Mouse (Mus musculus) adrenal gland (tissue): ENCODE results near the gene Gm10203.
"Not testable (repeated sequence)": the region's sequence is repeated elsewhere in the genome, so short reads cannot be mapped to it uniquely, and the experiment has no call there.

Experiments used
- intact Hi-C: fragments of 180-260 bp; cut with DNase I; formaldehyde crosslinking; loops from one replicate; pipeline ENCODE4 v1.15.1; 2025

Gene Gm10203

GRCm38 (mm10) chr6:149134391-149135150, 4.6 kb downstream of the Gm10203 start:
- intact Hi-C loops = loop anchor here (10.0 kb wide), 1 partner anchor 180 kb away; no protein-coding TSS in a partner anchor

GRCm38 (mm10) chr6:149135631-149136030, 5.7 kb downstream of the Gm10203 start:
- intact Hi-C loops = loop anchor here (10.0 kb wide), 1 partner anchor 179 kb away; no protein-coding TSS in a partner anchor

- intact Hi-C loops = loop anchor here (10.0 kb wide), 1 partner anchor 177 kb away; no protein-coding TSS in a partner anchor
Measured at GRCm38 (mm10) chr6:149137936-149138335, 8.0 kb downstream of the Gm10203 start.

- intact Hi-C loops = loop anchor here (10.0 kb wide), 1 partner anchor 176 kb away; no protein-coding TSS in a partner anchor
Measured at GRCm38 (mm10) chr6:149139011-149139410, 9.0 kb downstream of the Gm10203 start.

- intact Hi-C loops = loop anchor here (10.0 kb wide), 1 partner anchor 175 kb away; no protein-coding TSS in a partner anchor
Measured at GRCm38 (mm10) chr6:149139471-149139870, 9.5 kb downstream of the Gm10203 start, which contains the start of gene Etfbkmt. TSS of gene Etfbkmt (plus strand) at chr6:149139849.

GRCm38 (mm10) chr6:149141393-149142173, 11.6 kb downstream of the Gm10203 start:
- intact Hi-C loops = no loop called here

GRCm38 (mm10) chr6:149145143-149145542, 15.2 kb downstream of the Gm10203 start:
- intact Hi-C loops = no loop called here

GRCm38 (mm10) chr6:149148436-149149229, 18.7 kb downstream of the Gm10203 start:
- intact Hi-C loops = no loop called here

- intact Hi-C loops = no loop called here
Measured at GRCm38 (mm10) chr6:149152119-149152518, 22.1 kb downstream of the Gm10203 start.

GRCm38 (mm10) chr6:149153473-149154115, 23.6 kb downstream of the Gm10203 start:
- intact Hi-C loops = no loop called here

GRCm38 (mm10) chr6:149154116-149155030, 24.4 kb downstream of the Gm10203 start:
- intact Hi-C loops = no loop called here

- intact Hi-C loops = no loop called here
Measured at GRCm38 (mm10) chr6:149155031-149155841, 25.3 kb downstream of the Gm10203 start.

- intact Hi-C loops = not testable (repeated sequence)
Measured at GRCm38 (mm10) chr6:149167038-149167437, 37.1 kb downstream of the Gm10203 start.

- intact Hi-C loops = no loop called here
Measured at GRCm38 (mm10) chr6:149167672-149168071, 37.7 kb downstream of the Gm10203 start.

- intact Hi-C loops = no loop called here
Measured at GRCm38 (mm10) chr6:149168436-149168835, 38.5 kb downstream of the Gm10203 start.

GRCm38 (mm10) chr6:149169965-149170364, 40.0 kb downstream of the Gm10203 start:
- intact Hi-C loops = not testable (repeated sequence)

- intact Hi-C loops = no loop called here
Measured at GRCm38 (mm10) chr6:149173831-149174625, 44.1 kb downstream of the Gm10203 start.
